Mouse (Mus musculus): ENCODE results near the gene Mdk.

- TF ChIP-seq CTCF (conservative IDR thresholded peaks at IDR 0.05; ENCODE audit: low read length) (no peak), NANOG (IDR thresholded peaks at IDR 0.05; ENCODE audit: borderline replicate concordance, low read length) (no peak), POU5F1 (IDR thresholded peaks at IDR 0.05; ENCODE audit: borderline replicate concordance, low read length) (no peak)
Measured at GRCm38 (mm10) chr2:91922586-91923414, 9.3 kb downstream of the Mdk start.

All from E14TG2a.4 (cell line).